Mouse (Mus musculus): ENCODE measurements around the gene Il11ra1. TPM values are rescaled to one million over a fixed set of nuclear protein-coding genes. Genes with fewer than 3 reads are reported as not detected.

The Il11ra1 gene
- polyA plus RNA-seq, 2 experiments = 247 to 384 TPM

DNA sequence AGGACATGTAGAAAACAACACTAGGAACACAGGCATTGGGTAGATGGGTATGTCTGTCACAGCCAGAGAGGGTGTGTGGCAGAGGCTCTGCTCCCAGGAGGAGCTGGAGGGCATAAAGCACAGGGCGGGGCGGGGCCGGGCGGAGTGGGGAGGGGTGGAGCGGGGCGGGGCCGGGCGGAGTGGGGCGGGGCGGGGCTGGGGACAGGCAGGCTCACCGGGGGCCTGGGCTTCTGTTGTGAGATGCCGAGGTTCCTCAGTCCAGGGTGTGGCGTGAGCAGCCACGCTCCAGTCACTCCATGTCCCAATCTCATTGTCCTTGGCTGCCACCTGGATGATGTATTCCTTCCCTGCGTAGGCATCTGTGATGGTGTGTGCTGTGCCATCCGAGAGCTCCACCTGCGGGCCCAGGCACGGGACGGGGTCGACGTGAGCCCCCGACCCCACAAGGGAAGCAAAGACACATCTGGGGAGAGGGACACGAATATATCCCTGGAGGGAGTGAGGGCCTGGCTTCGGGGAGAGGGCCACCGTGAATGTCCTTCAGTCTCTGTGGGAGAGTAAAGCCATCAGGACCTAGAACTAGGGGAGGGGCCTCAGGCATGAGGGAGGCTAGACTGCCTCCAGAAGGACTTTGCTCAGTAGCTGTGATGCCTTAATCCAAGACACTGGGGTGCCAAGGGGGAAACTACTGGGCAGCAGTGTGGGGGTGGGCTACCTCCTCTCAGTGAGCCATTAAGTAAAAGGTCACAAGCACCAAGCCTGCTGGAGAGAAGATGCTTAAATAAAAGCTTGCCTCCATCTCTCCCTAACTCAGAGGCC lies 41.0 kb upstream of the Il11ra1 start:
- ATAC-seq (ENCODE audit: low FRiP score, low read depth) = no peak
- peaks cover 23% of the 10 kb centered on the region for H3K27me3 ChIP-seq (ENCODE audit: control insufficient read depth, insufficient read depth, low read length)
- no peak overlapping the region for H3K9ac ChIP-seq (ENCODE audit: low read depth, low read length, severe bottlenecking)
- H3K4me1 ChIP-seq (ENCODE audit: control insufficient read depth, insufficient read depth, low read length) = peaks cover 41% of the 10 kb centered on the region
- H3K36me3 ChIP-seq (ENCODE audit: control insufficient read depth, insufficient read depth, low read length) = no peaks in the 10 kb centered on the region
- no peak for DNase-seq (ENCODE audit: low spot score)
- no peaks in the 10 kb centered on the region for H3K9me3 ChIP-seq (ENCODE audit: control insufficient read depth, low read length)
- H3K4me2 ChIP-seq (replicated peaks; ENCODE audit: low read depth, low read length, severe bottlenecking) = peak overlapping the region; percentile 23; the same call in 1 of the 2 replicates
- H3K27ac ChIP-seq (replicated peaks; ENCODE audit: low read depth, low read length) = no peak overlapping the region
- no peak for TF ChIP-seq POLR2A (IDR thresholded peaks at IDR 0.05; ENCODE audit: borderline replicate concordance, extremely low read depth, insufficient read depth, insufficient read length)
- WGBS = 8% methylated on average over 21 of the region's 25 CpGs
- no peak overlapping the region for H3K4me3 ChIP-seq (replicated peaks; ENCODE audit: low read length)

- no peak for DNase-seq (ENCODE audit: low spot score)
- no peak overlapping the region; the same call in 1 of the 2 replicates for H3K4me2 ChIP-seq (replicated peaks; ENCODE audit: low read depth, low read length, severe bottlenecking)
- ATAC-seq (ENCODE audit: low FRiP score, low read depth) = peak; percentile 31; the same call in 1 of the 2 replicates
- H3K36me3 ChIP-seq (ENCODE audit: control insufficient read depth, insufficient read depth, low read length) = no peaks in the 10 kb centered on the region
- H3K9ac ChIP-seq (ENCODE audit: low read depth, low read length, severe bottlenecking) = no peak overlapping the region
- peaks cover 27% of the 10 kb centered on the region for H3K27me3 ChIP-seq (ENCODE audit: control insufficient read depth, insufficient read depth, low read length)
- H3K27ac ChIP-seq (replicated peaks; ENCODE audit: low read depth, low read length) = no peak overlapping the region
- WGBS = 17% methylated on average over 13 of the region's 13 CpGs
- no peaks in the 10 kb centered on the region for H3K9me3 ChIP-seq (ENCODE audit: control insufficient read depth, low read length)
- no peak for TF ChIP-seq POLR2A (IDR thresholded peaks at IDR 0.05; ENCODE audit: borderline replicate concordance, extremely low read depth, insufficient read depth, insufficient read length)
- H3K4me1 ChIP-seq (ENCODE audit: control insufficient read depth, insufficient read depth, low read length) = peaks cover 49% of the 10 kb centered on the region
- H3K4me3 ChIP-seq (replicated peaks; ENCODE audit: low read length) = no peak overlapping the region
Observed at GRCm38 (mm10) chr4:41659556-41659955, 40.2 kb upstream of the Il11ra1 start.

GRCm38 (mm10) chr4:41660851-41661430 lies 38.8 kb upstream of the Il11ra1 start:
- Histone ChIP-seq H3K36me3 (ENCODE audit: control insufficient read depth, insufficient read depth, low read length) (no peaks in the 10 kb centered on the region), H3K4me2 (replicated peaks; ENCODE audit: low read depth, low read length, severe bottlenecking) (no peak overlapping the region), H3K27me3 (ENCODE audit: control insufficient read depth, insufficient read depth, low read length) (peaks cover 34% of the 10 kb centered on the region), H3K9me3 (ENCODE audit: control insufficient read depth, low read length) (no peaks in the 10 kb centered on the region), H3K9ac (ENCODE audit: low read depth, low read length, severe bottlenecking) (no peak overlapping the region), H3K27ac (replicated peaks; ENCODE audit: low read depth, low read length) (no peak overlapping the region), H3K4me1 (ENCODE audit: control insufficient read depth, insufficient read depth, low read length) (peaks cover 62% of the 10 kb centered on the region), H3K4me3 (replicated peaks; ENCODE audit: low read length) (no peak overlapping the region)
- peak; percentile 77 for DNase-seq (ENCODE audit: low spot score)
- TF ChIP-seq POLR2A (IDR thresholded peaks at IDR 0.05; ENCODE audit: borderline replicate concordance, extremely low read depth, insufficient read depth, insufficient read length) = no peak
- ATAC-seq (ENCODE audit: low FRiP score, low read depth) = peak; percentile 73; the same call in 1 of the 2 replicates
- 7% methylated on average over 11 of the region's 11 CpGs for WGBS

GRCm38 (mm10) chr4:41662723-41663122 lies 37.1 kb upstream of the Il11ra1 start:
- no peak overlapping the region for H3K4me3 ChIP-seq (replicated peaks; ENCODE audit: low read length)
- no peak overlapping the region for H3K9ac ChIP-seq (ENCODE audit: low read depth, low read length, severe bottlenecking)
- H3K36me3 ChIP-seq (ENCODE audit: control insufficient read depth, insufficient read depth, low read length) = no peaks in the 10 kb centered on the region
- H3K27ac ChIP-seq (replicated peaks; ENCODE audit: low read depth, low read length) = no peak overlapping the region
- 27% methylated on average over 11 of the region's 11 CpGs for WGBS
- H3K4me2 ChIP-seq (replicated peaks; ENCODE audit: low read depth, low read length, severe bottlenecking) = no peak overlapping the region
- H3K9me3 ChIP-seq (ENCODE audit: control insufficient read depth, low read length) = no peaks in the 10 kb centered on the region
- DNase-seq (ENCODE audit: low spot score) = no peak
- no peak for TF ChIP-seq POLR2A (IDR thresholded peaks at IDR 0.05; ENCODE audit: borderline replicate concordance, extremely low read depth, insufficient read depth, insufficient read length)
- peaks cover 62% of the 10 kb centered on the region for H3K4me1 ChIP-seq (ENCODE audit: control insufficient read depth, insufficient read depth, low read length)
- H3K27me3 ChIP-seq (ENCODE audit: control insufficient read depth, insufficient read depth, low read length) = peaks cover 38% of the 10 kb centered on the region
- ATAC-seq (ENCODE audit: low FRiP score, low read depth) = no peak

- 14% methylated on average over 9 of the region's 9 CpGs for WGBS
- Histone ChIP-seq H3K27me3 (ENCODE audit: control insufficient read depth, insufficient read depth, low read length) (peaks cover 38% of the 10 kb centered on the region), H3K4me3 (replicated peaks; ENCODE audit: low read length) (no peak overlapping the region), H3K9ac (ENCODE audit: low read depth, low read length, severe bottlenecking) (no peak overlapping the region), H3K4me1 (ENCODE audit: control insufficient read depth, insufficient read depth, low read length) (peaks cover 61% of the 10 kb centered on the region), H3K27ac (replicated peaks; ENCODE audit: low read depth, low read length) (no peak overlapping the region), H3K4me2 (replicated peaks; ENCODE audit: low read depth, low read length, severe bottlenecking) (no peak overlapping the region), H3K9me3 (ENCODE audit: control insufficient read depth, low read length) (no peaks in the 10 kb centered on the region), H3K36me3 (ENCODE audit: control insufficient read depth, insufficient read depth, low read length) (no peaks in the 10 kb centered on the region)
- DNase-seq (ENCODE audit: low spot score) = no peak
- TF ChIP-seq POLR2A (IDR thresholded peaks at IDR 0.05; ENCODE audit: borderline replicate concordance, extremely low read depth, insufficient read depth, insufficient read length) = no peak
- ATAC-seq (ENCODE audit: low FRiP score, low read depth) = no peak
Observed at GRCm38 (mm10) chr4:41663614-41664013, 36.2 kb upstream of the Il11ra1 start.

Data from limb, embryonic 14.5 days (tissue).